Mouse (Mus musculus) cerebellum, adult 18-20 months (tissue): ENCODE results near the gene Ankrd12.

Experiments used
- DNase-seq, 2 experiments: peaks; one replicate each; pipeline ENCODE4 v3.0.0; 2021

Ankrd12 gene

GRCm38 (mm10) chr17:65961606-65962136 is 115.2 kb downstream of the Ankrd12 start:
- no peak for DNase-seq

GRCm38 (mm10) chr17:65959011-65959410 is 117.9 kb downstream of the Ankrd12 start:
- DNase-seq: no peak

- peak in 1 of 2 experiments; percentile 48 for DNase-seq
Observed at GRCm38 (mm10) chr17:65958366-65958765, 118.5 kb downstream of the Ankrd12 start.

- DNase-seq: peak in 1 of 2 experiments; percentile 30
Observed at GRCm38 (mm10) chr17:65957782-65958325, 119.0 kb downstream of the Ankrd12 start.

GRCm38 (mm10) chr17:65956993-65957781 is 119.7 kb downstream of the Ankrd12 start:
- peak; percentile 49 to 57 for DNase-seq

GRCm38 (mm10) chr17:65956140-65956539 is 120.7 kb downstream of the Ankrd12 start:
- no peak for DNase-seq

GRCm38 (mm10) chr17:65953959-65954358 is 122.9 kb downstream of the Ankrd12 start:
- DNase-seq: no peak

- no peak for DNase-seq
Observed at GRCm38 (mm10) chr17:65952083-65952482, 124.8 kb downstream of the Ankrd12 start.

GRCm38 (mm10) chr17:65950622-65951404 is 126.1 kb downstream of the Ankrd12 start, which contains the start of gene Twsg1:
TSS of gene Twsg1 (minus strand) at chr17:65951226.
- peak; percentile 97 to 100 for DNase-seq

GRCm38 (mm10) chr17:65950183-65950582 is 126.7 kb downstream of the Ankrd12 start:
- DNase-seq: peak; percentile 33 to 50

GRCm38 (mm10) chr17:65947307-65947706 is 129.6 kb downstream of the Ankrd12 start:
- DNase-seq: peak in 1 of 2 experiments; percentile 50

- no peak for DNase-seq
Observed at GRCm38 (mm10) chr17:65945420-65945819, 131.5 kb downstream of the Ankrd12 start.

GRCm38 (mm10) chr17:65942394-65942793 is 134.5 kb downstream of the Ankrd12 start:
- no peak for DNase-seq

GRCm38 (mm10) chr17:65941275-65941674 is 135.6 kb downstream of the Ankrd12 start:
- no peak for DNase-seq

GRCm38 (mm10) chr17:65940221-65940620 is 136.7 kb downstream of the Ankrd12 start:
- DNase-seq: no peak

GRCm38 (mm10) chr17:65939461-65940192 is 137.3 kb downstream of the Ankrd12 start:
- no peak for DNase-seq

- no peak for DNase-seq
Observed at GRCm38 (mm10) chr17:65937671-65938070, 139.2 kb downstream of the Ankrd12 start.

GRCm38 (mm10) chr17:65933741-65934140 is 143.1 kb downstream of the Ankrd12 start:
- DNase-seq: no peak

- DNase-seq: no peak
Observed at GRCm38 (mm10) chr17:65931525-65931924, 145.4 kb downstream of the Ankrd12 start.

GRCm38 (mm10) chr17:65930960-65931359 is 145.9 kb downstream of the Ankrd12 start:
- peak; percentile 65 to 71 for DNase-seq

GRCm38 (mm10) chr17:65930158-65930826 is 146.6 kb downstream of the Ankrd12 start:
- no peak for DNase-seq
